Mouse (Mus musculus) T-helper 17 cell (primary cell): ENCODE measurements around the gene Tmem131.

Experiments used
- in situ Hi-C, 2 experiments: fragments of 300-600 bp; cut with MboI, MseI; formaldehyde crosslinking; loops; 1 replicate in 1 of 2; 2 replicates in 1 of 2; pipeline ENCODE4 v1.15.1; 2025; ENCODE audit warnings: high pct_unique_total_duplicates in 2 of 2

Tmem131 gene

GRCm38 (mm10) chr1:36943653-36944052 is at the start of gene Tmem131:
Gene Tmem131 (minus strand): TSS chr1:36943666.
- in situ Hi-C loops: no loop called here

DNA sequence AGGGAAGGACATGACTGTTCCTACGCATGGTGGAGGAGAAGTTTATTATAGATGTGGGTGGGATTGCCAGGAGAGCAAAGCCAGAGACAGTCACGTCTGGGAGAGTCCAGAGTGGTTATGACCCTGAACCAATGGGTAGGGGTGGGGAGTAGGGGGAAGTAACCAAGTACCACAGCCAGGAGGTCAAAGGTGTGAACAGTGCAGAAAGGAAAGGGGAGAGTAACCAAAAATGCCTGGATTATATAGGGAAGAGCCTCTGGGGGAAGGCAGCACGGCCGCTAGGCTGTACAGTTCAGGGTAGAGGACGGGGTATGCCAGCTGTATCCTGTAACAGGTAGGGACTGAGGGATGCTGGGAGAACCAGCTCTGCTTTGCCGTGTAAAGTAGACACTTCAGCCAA is 45.1 kb upstream of the Tmem131 start:
- in situ Hi-C loops: no loop called here

GRCm38 (mm10) chr1:36988161-36988560 is 44.7 kb upstream of the Tmem131 start:
- in situ Hi-C loops: no loop called here

- in situ Hi-C loops: no loop called here
These were observed 44.0 kb upstream of the Tmem131 start for GRCm38 (mm10) chr1:36987172-36988148.

- in situ Hi-C loops: no loop called here
These were observed 43.1 kb upstream of the Tmem131 start for GRCm38 (mm10) chr1:36986396-36987160.

DNA sequence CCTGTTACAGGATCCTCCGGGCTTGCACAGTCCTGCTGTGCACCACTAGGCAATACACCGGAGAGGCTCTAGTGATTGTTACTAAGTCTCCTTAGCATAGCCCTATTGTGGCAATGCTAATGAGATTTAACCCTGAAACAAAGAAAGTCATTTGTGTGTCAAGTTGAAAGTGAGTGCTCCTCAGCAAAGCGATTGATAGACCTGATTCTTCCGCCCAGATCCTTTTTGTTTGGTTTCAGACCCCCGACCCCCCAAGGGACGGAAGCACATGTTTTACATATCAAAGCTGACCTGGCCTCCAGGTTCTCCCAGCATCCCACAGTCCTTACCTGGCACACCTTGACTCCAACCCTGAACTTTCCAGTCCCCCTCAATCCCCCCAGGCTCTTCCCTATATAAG is 42.4 kb upstream of the Tmem131 start:
- in situ Hi-C loops: no loop called here

GRCm38 (mm10) chr1:36984406-36984805 is 40.9 kb upstream of the Tmem131 start:
- in situ Hi-C loops: no loop called here

DNA sequence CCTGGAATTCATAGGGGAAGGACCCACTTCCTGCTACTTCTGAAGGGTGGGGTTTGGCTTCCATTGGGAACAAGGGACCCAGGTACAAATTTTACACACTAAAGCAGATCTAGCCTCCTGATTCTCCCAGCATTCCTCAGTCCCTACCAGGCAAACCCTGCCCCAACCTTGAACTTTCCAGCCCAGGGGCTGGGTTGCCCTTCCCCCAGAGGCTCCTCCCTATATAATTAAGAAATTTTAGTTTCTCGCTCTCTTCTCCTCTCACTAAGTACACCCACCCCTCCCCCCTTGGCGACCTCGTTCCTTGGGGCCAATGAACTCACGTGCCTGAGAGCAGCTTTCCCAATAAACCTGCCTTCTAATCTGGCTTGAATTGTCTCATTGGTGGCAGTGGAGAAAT is 40.3 kb upstream of the Tmem131 start:
- in situ Hi-C loops: no loop called here

DNA sequence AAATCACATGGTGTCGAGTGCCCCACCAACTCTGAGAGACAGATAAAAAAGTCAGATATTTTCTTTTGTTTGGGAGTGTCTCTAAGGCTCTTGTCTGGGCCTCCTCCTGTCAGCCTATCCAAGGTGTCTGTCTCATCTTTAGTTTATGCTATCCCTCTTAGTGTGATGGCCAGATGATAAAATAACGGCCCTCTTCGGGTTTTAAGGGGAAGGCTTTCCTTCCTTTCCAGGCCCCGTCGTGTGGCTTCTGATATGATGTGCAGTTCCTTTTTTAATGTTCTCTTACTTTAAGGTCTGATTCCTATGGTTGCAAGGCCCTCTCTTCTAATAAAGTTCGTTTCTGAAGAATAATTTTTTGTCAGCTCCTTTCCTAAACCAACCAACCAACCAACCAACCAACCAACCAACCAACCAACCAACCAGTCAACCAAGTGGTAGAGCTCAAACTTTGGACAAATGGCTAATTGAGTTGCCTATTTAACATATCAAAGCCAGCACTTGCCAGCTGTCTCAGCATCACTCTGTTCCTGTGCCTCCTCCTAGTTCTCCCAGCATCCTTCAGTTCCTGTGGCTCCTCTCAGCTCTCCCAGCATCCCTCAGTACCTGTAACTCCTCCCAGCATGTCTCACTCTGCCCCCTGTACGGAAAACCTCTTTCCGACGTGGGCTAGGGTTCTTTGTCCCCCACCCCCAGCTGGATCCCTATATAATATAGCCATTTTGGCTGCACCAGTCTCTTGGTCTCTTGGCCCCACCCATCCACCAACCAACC is 38.9 kb upstream of the Tmem131 start:
- in situ Hi-C loops: no loop called here

DNA sequence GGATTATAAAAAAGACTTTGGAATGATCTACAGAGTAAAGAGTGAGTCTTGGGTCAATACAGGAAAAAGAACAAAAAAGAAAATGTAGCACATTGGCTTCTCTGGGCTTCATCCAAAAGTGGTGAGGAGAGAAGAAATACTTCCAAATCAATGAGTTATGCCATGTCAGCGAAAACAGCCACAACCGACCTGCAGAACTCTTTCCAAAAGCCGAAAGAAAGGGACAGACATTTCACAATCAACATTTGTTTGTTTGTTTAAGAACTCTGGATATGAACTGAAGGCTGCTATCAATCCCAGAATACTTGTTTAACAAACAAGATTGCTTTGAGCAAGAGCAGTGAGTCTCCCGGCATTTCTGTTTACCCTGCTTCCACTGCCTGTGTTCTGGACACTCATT is 33.3 kb upstream of the Tmem131 start:
- in situ Hi-C loops: no loop called here

- in situ Hi-C loops: no loop called here
These were observed 27.6 kb upstream of the Tmem131 start for GRCm38 (mm10) chr1:36970918-36971617.

- in situ Hi-C loops: no loop called here
These were observed 22.4 kb upstream of the Tmem131 start for GRCm38 (mm10) chr1:36965831-36966230.

DNA sequence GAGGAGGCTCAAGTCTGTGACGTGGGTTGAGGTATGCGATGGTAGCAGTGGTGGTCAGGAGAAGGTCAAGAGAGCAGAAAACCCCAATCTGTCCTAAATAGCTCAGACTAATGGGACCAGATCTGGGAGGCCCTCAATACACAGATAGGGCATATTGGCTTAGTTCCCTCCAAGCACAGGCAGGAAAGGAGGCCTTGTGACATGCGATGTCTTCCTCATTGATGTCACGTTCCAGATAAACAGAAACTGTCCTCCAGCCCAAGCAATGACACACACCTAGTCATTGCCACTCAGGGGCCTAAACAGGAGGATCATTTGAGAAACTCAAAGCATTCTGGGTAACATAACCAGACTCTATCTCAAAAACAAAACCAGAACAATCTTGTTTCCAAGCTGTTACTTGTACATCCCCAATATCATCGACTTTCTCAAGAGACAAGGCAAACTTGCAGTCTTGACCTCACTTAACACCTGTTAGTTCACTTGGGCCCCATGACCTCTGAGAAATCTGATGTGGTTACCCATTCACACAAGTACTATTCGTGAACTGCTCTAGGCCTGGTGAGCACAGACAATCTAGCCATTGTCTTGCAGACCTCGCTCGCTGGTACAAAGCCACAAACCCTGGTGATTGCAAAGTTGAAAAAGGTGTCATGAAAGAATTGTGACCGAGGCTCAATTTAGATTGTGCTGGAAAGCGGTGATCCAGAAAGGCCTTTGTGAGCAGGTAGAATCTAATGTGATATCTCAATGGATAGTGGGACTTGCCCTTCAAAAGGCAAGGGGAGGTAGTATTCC is 19.1 kb upstream of the Tmem131 start:
- in situ Hi-C loops: loop anchor here in 1 of 2 experiments (5.0 kb wide), 3 partner anchors 40 to 195 kb away; no protein-coding TSS in a partner anchor

- in situ Hi-C loops: loop anchor here in 1 of 2 experiments (5.0 kb wide), 3 partner anchors 42 to 193 kb away; no protein-coding TSS in a partner anchor
These were observed 17.2 kb upstream of the Tmem131 start for GRCm38 (mm10) chr1:36960509-36961222.

DNA sequence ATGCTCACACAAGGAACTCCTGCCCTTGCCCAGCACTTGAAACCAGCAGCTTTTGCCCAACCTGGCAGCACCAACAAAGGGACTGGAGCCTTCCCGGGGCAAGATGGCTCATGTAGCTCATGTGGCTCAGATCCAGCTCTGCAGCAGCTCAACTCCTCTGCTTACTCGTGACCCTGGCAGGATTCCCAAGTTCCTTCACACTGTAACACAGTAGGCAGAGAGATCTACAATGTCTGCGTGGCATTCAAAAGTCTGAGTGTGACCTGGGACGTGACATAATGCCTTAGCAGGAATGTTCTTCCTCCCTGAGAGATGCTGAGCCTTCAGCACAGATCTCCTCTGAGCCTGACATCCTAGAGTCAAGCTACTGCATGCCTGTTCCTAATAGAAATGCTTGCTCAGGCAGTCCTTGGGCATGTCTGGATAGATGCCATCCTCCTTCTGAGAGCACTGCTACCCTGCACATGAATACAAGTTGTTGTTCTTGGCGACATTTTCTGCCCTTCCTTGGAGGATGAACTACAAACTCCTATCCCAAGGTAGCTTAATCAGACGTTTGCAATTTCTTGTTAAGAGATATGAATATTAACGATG is 6.2 kb upstream of the Tmem131 start:
- in situ Hi-C loops: no loop called here

DNA sequence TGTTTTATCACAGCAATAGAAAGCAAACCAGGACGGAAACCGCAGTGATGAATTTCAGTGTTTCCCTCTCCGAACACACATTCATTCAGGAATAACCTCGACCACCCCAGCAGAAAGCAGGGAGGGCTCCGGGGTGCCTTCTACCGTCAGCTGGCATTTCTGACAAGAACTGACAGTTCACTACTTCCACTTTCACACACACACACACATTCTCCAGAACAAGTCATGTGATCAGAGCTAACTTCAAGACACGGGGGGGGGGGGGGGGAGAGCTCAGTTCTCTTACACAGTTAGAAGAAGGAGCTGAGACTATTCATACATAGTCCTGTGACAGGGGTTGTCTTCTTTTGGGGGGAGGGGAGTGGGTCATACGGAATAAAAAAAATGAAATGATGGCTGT is 4.0 kb upstream of the Tmem131 start:
- in situ Hi-C loops: no loop called here

GRCm38 (mm10) chr1:36940381-36940762 is 3.1 kb downstream of the Tmem131 start:
- in situ Hi-C loops: no loop called here

DNA sequence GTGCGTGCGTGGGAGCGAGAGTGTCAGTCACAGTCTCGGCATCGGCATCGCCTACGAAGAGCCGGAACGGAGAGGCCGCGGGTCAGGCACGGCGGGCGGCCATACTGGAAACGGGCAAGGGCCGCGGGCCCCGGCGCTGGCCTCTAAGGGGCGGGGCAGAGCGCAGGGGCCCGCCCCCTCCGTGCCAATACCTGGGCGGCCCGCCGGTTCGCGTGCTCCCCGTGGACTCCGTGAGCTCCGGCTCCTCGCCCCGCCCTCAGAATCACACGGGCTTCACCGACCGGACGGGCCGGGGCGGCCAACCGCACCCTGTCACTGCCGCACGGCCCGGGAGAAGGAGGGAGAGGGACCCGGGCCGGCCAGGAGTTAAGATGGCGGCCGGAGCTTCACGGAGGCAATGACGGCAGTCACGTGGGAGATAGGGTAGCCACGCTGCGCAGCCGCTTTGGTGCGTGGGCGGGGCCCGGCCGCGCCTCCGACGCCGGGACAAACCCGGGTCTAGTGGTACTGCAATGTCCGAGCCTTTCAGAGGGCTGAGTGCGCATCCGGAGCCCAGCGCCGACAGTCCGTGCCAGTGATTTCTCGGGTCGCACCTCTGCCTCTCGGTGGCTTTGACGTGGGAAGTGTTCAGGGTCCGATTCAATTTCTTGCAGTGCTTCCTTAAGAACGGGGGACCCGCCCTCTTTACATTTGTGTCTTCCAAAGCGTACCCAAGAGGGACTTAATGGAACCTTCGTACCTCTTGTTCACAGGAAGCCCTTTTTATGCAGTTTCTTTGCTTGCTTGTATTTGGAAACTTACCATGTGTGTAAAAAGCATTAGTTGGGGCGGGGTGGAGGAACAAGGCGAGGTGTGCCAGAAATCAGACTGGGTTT is 3.7 kb downstream of the Tmem131 start:
- in situ Hi-C loops: no loop called here
